In the genomic region with DNA sequence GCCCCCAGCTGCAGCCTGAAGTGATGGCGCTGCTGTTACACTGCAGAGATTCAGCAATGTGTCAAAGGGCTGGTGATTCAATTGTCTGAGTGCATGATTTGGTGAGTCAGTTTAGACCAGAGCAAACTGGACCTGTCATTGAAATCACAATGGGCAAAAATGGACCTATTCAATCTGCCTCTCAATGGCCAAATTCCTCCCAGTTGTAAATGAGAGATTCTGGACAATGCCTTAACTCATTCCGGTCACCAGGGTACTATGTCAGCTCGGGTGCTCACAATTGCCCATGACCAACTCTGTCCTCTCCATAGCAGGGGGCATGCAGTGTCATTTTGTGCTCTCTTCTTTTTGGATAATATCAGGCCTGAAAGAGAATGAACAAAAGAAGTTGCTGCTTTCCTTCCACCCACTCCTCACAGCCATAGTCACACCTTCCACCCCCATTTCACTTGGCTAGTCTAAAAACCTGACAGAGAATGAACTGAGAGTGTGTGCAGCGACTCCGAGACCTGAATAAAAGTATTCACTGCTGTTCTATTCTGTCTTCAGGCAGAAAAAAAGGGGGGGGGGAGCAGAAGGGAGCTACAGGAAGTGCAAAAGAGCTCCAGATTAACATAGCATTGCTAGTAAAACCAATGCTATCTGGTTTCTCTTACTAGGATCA, we compare ENCODE assay signal across 13 mouse cellular contexts.
DNase-seq lines count a peak whose midpoint lies in the region; ATAC-seq and TF ChIP-seq lines count a peak whose summit lies in the region.
"Had no signal": no experiment of that assay in that cellular context is flagged by ENCODE, and none has a peak within 500 bp of the region (broad histone marks: within the 10 kb centered on the region; RNA-seq: fewer than 3 reads in every experiment).

No protein-coding gene starts in this region.

- DNase-seq in forebrain, postnatal 0 days, result no peak
- DNase-seq in R1 (ENCODE audit: low read depth, low spot score), result peak; percentile 86
- peak; percentile 12 for DNase-seq in embryonic facial prominence, embryonic 11.5 days (ENCODE audit: low spot score)
- DNase-seq in neural tube, embryonic 11.5 days (ENCODE audit: low spot score), result peak; percentile 43
- DNase-seq in layer of hippocampus, postnatal 10 days (ENCODE audit: low spot score in 2 of 2), result no peak
- DNase-seq in urinary bladder, adult 2 months (ENCODE audit: low spot score), result no peak
- no peak for DNase-seq in heart, postnatal 4 days
- DNase-seq: cerebellum, adult 2 months; kidney, adult 8-10 months; liver had no signal

- H3K4me3 ChIP-seq in forebrain, embryonic 12.5 days (replicated peaks), result no peak overlapping the region
- H3K4me3 ChIP-seq in forebrain, postnatal 0 days (ENCODE audit: low read depth, low read length), result no peak overlapping the region
- H3K4me3 ChIP-seq in embryonic facial prominence, embryonic 11.5 days (ENCODE audit: low read depth, low read length), result no peak overlapping the region
- H3K4me3 ChIP-seq in neural tube, embryonic 11.5 days (ENCODE audit: low read depth, low read length), result no peak overlapping the region

- no peaks in the 10 kb centered on the region for H3K36me3 ChIP-seq in forebrain, embryonic 12.5 days (replicated peaks)
- no peaks in the 10 kb centered on the region for H3K36me3 ChIP-seq in forebrain, postnatal 0 days (ENCODE audit: insufficient read depth)
- H3K36me3 ChIP-seq in embryonic facial prominence, embryonic 11.5 days (replicated peaks; ENCODE audit: control insufficient read depth, insufficient read depth, low read depth, low read length), result no peaks in the 10 kb centered on the region
- H3K36me3 ChIP-seq in neural tube, embryonic 11.5 days (ENCODE audit: control insufficient read depth, insufficient read depth, low read length), result no peaks in the 10 kb centered on the region
- H3K36me3 ChIP-seq: G1E had no signal

- no peak for TF ChIP-seq CTCF in forebrain, postnatal 0 days (IDR thresholded peaks at IDR 0.05; ENCODE audit: low read depth)

- 14% methylated on average over 5 of the region's 5 CpGs for WGBS in forebrain, embryonic 12.5 days
- 22% methylated on average over 5 of the region's 5 CpGs for whole genome bisulfite sequencing in forebrain, postnatal 0 days
- 50% methylated on average over 5 of the region's 5 CpGs for WGBS in embryonic facial prominence, embryonic 11.5 days
- 32% methylated on average over 5 of the region's 5 CpGs for WGBS in neural tube, embryonic 11.5 days

- no peak overlapping the region for H3K27ac ChIP-seq in forebrain, embryonic 12.5 days
- H3K27ac ChIP-seq in forebrain, postnatal 0 days (ENCODE audit: low read depth, low read length), result no peak overlapping the region
- H3K27ac ChIP-seq in embryonic facial prominence, embryonic 11.5 days (replicated peaks; ENCODE audit: low read depth, low read length), result no peak overlapping the region
- no peak overlapping the region for H3K27ac ChIP-seq in neural tube, embryonic 11.5 days (ENCODE audit: low read depth, low read length)
- H3K27ac ChIP-seq: stomach, postnatal 0 days had no signal

- H3K27me3 ChIP-seq in forebrain, embryonic 12.5 days, result no peaks in the 10 kb centered on the region
- H3K27me3 ChIP-seq in forebrain, postnatal 0 days (ENCODE audit: insufficient read depth, low read length), result no peaks in the 10 kb centered on the region
- H3K27me3 ChIP-seq in embryonic facial prominence, embryonic 11.5 days (ENCODE audit: control insufficient read depth, insufficient read depth, low read length), result no peaks in the 10 kb centered on the region
- no peaks in the 10 kb centered on the region for H3K27me3 ChIP-seq in neural tube, embryonic 11.5 days (ENCODE audit: control insufficient read depth, insufficient read depth, low read length)

- no peak overlapping the region for H3K9ac ChIP-seq in forebrain, embryonic 12.5 days
- H3K9ac ChIP-seq in forebrain, postnatal 0 days, result no peak overlapping the region
- H3K9ac ChIP-seq in embryonic facial prominence, embryonic 11.5 days (replicated peaks; ENCODE audit: low read length), result no peak overlapping the region
- H3K9ac ChIP-seq in neural tube, embryonic 11.5 days (ENCODE audit: low read length), result no peak overlapping the region

- H3K4me2 ChIP-seq in forebrain, embryonic 12.5 days, result 0 out of 2 replicates have a peak overlapping the region, but pooled peaks have one; percentile 2
- no peak overlapping the region for H3K4me2 ChIP-seq in forebrain, postnatal 0 days (ENCODE audit: low read depth)
- no peak overlapping the region for H3K4me2 ChIP-seq in embryonic facial prominence, embryonic 11.5 days (ENCODE audit: low read depth, low read length)
- no peak overlapping the region for H3K4me2 ChIP-seq in neural tube, embryonic 11.5 days (ENCODE audit: low read depth)

- peaks cover 7% of the 10 kb centered on the region for H3K4me1 ChIP-seq in forebrain, embryonic 12.5 days
- H3K4me1 ChIP-seq in forebrain, postnatal 0 days (ENCODE audit: insufficient read depth), result no peaks in the 10 kb centered on the region
- H3K4me1 ChIP-seq in embryonic facial prominence, embryonic 11.5 days (ENCODE audit: control insufficient read depth, insufficient read depth, low read length), result no peaks in the 10 kb centered on the region
- H3K4me1 ChIP-seq in neural tube, embryonic 11.5 days (ENCODE audit: control insufficient read depth, insufficient read depth, low read length), result no peaks in the 10 kb centered on the region

- H3K9me3 ChIP-seq in forebrain, embryonic 12.5 days, result no peaks in the 10 kb centered on the region
- no peaks in the 10 kb centered on the region for H3K9me3 ChIP-seq in forebrain, postnatal 0 days (ENCODE audit: low read length)
- no peaks in the 10 kb centered on the region for H3K9me3 ChIP-seq in embryonic facial prominence, embryonic 11.5 days (replicated peaks; ENCODE audit: control insufficient read depth, low read length)
- H3K9me3 ChIP-seq in neural tube, embryonic 11.5 days (ENCODE audit: control insufficient read depth, low read length), result no peaks in the 10 kb centered on the region

- ATAC-seq in forebrain, embryonic 12.5 days (ENCODE audit: low FRiP score), result peak; percentile 89
- ATAC-seq in forebrain, postnatal 0 days, result no peak
- ATAC-seq in embryonic facial prominence, embryonic 11.5 days (replicated peaks; ENCODE audit: insufficient number of reproducible peaks, low FRiP score, low TSS enrichment, low read depth), result peak; percentile 79
- peak; percentile 90 for ATAC-seq in neural tube, embryonic 11.5 days (ENCODE audit: insufficient read depth, low FRiP score, low TSS enrichment)

Comparison
In these comparisons a context has a peak if more than half of its experiments do, and no peak if none do; other contexts are left out.
1. DNase-seq: peak in R1 (single experiment), embryonic facial prominence, embryonic 11.5 days (single experiment) and neural tube, embryonic 11.5 days (single experiment); none in forebrain, postnatal 0 days (single experiment), layer of hippocampus, postnatal 10 days (0 of 2), urinary bladder, adult 2 months (single experiment) and heart, postnatal 4 days (single experiment).